Mouse (Mus musculus) right cerebral cortex, adult 18-20 months (tissue): ENCODE data around the gene Rgs3.

Experiments used
- DNase-seq: peaks from one replicate; pipeline ENCODE4 v3.0.0; 2022; ENCODE audit warnings: mixed read lengths

Gene Rgs3

DNA sequence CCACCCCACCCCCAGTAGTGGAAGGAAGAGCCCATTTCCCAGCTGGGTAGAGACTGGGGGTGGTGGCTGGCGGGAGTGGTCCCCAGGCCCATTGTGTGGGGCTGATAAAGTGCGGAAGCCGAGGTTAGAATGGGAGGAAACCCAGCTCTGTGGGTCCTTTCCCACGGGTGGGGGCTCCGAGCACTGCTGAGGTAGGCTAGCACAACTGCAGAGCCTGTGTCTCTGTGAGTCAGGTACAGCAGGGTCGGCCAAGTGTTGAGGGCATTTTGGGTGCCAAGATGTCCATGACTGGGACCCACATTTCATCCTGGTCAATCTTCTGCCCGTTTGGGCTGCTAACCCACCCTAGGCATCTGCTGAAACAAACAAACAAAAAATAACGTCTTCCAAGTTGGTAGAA lies 135.9 kb downstream of the Rgs3 start:
- DNase-seq: no peak

- peak; percentile 58 for DNase-seq
Observed at GRCm38 (mm10) chr4:62695946-62696345, 136.3 kb downstream of the Rgs3 start.

- DNase-seq: peak; percentile 46
Observed at GRCm38 (mm10) chr4:62696699-62697404, 137.2 kb downstream of the Rgs3 start.

DNA sequence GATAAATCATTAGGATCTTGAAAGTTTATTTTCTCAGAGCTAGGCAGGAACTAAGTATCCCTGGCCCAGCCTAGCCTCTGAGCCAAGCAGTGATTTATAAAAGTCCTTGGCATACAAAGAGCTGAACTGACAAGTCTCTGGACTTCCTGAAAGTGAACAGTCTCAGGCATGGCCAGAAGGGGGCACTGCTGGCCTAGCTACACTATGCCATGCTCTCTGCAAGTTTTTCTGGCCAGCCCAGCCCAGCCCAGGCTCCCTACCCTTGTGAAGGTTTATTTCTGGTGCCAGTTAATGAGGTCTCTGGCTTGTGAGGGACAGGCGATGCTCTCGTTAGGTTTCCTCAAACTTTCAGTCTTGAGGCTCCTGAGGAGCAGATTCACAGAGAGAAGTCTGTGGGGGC lies 137.8 kb downstream of the Rgs3 start:
- peak; percentile 86 for DNase-seq

GRCm38 (mm10) chr4:62698521-62698920 lies 138.9 kb downstream of the Rgs3 start:
- DNase-seq: no peak

- peak; percentile 93 for DNase-seq
Observed at GRCm38 (mm10) chr4:62699191-62699812, 139.7 kb downstream of the Rgs3 start.

GRCm38 (mm10) chr4:62700426-62700825 lies 140.8 kb downstream of the Rgs3 start:
- no peak for DNase-seq

DNA sequence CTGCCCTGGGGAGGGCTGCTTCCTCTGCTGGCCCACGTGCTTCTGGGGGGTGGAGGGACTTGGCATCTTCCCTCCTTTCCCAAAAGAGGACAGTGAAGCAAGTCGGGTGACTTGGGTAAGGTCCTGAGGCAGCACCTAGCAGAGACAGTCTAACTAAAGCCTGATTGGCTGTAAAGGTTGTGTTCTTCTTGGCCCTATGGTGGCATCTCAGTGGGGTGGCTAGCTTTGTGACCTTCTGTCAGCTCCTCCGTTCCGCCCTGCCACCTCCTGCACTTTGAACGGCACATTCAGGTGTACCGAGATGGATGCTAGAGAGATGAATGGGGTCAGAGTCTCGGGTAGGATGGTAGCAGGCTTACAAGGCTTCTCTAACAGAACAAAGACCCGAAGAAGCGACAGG lies 143.5 kb downstream of the Rgs3 start:
- DNase-seq: no peak

- DNase-seq: no peak
Observed at GRCm38 (mm10) chr4:62704204-62704603, 144.6 kb downstream of the Rgs3 start.

GRCm38 (mm10) chr4:62705013-62705412 lies 145.4 kb downstream of the Rgs3 start:
- no peak for DNase-seq

GRCm38 (mm10) chr4:62705749-62706148 lies 146.1 kb downstream of the Rgs3 start:
- DNase-seq: no peak

DNA sequence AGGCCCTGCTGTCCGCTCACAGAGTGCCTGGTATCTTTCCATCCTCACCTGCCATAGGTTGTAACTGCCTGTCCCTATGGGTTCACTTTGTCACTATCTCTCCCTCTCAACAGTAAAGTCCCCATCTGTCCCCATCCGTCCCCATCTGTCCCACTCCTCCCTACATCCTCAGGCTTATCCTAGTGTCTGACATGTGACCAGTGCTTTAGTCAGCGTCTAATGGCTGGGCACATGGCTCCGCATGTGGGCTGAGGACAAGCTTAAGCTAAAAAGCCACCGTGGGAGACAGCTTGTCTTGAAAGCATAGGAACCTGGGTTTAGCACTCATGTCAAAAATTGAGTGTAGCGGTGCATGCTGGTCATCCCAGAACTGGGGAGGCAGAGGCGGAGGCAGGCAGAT lies 148.4 kb downstream of the Rgs3 start:
- no peak for DNase-seq

DNA sequence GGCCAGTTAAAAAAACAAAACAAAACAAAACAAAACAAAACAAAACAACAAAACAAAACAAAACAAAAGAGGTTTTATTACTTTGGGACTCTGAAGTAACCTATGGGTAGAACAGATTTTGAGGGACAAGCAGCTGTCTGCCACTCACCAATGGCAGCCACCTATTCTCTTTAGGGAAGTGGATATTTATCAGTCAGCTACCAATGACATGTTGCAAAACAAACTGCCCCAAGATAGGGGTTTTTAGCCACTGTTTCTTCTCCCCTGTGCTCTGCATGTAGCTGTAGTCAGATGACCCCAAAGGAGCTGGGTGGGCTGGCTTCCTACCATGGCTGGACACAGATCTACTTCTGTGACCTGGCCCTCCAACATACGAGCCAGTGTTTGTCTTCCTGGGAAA lies 149.3 kb downstream of the Rgs3 start:
- no peak for DNase-seq

- DNase-seq: no peak
Observed at GRCm38 (mm10) chr4:62709448-62709847, 149.8 kb downstream of the Rgs3 start.

GRCm38 (mm10) chr4:62711159-62711558 lies 151.5 kb downstream of the Rgs3 start:
- DNase-seq: no peak

GRCm38 (mm10) chr4:62711582-62711981 lies 151.9 kb downstream of the Rgs3 start:
- no peak for DNase-seq

GRCm38 (mm10) chr4:62720861-62721260 lies 161.2 kb downstream of the Rgs3 start:
- DNase-seq: no peak

DNA sequence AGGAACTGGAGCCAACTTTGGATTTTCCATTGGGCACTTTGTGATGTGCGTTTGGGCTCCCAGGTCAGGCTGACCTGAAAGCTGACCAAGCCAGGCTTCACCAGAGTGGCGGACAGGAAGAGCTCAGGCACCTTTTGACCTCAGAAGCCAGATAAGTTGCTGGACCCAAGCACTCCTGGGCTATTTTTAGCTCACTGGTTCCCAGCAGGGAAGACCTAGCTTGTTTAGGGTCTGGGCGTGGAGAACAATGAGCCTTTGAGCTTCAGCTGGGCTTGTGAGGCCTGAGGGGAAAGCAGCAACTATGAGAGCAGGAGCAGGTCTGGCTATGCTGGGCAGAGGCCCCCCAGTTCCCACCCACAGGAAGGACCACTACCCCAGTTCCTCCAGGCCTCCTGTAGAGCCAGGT lies 162.4 kb downstream of the Rgs3 start:
- DNase-seq: no peak

GRCm38 (mm10) chr4:62723795-62724194 lies 164.1 kb downstream of the Rgs3 start:
- DNase-seq: no peak

DNA sequence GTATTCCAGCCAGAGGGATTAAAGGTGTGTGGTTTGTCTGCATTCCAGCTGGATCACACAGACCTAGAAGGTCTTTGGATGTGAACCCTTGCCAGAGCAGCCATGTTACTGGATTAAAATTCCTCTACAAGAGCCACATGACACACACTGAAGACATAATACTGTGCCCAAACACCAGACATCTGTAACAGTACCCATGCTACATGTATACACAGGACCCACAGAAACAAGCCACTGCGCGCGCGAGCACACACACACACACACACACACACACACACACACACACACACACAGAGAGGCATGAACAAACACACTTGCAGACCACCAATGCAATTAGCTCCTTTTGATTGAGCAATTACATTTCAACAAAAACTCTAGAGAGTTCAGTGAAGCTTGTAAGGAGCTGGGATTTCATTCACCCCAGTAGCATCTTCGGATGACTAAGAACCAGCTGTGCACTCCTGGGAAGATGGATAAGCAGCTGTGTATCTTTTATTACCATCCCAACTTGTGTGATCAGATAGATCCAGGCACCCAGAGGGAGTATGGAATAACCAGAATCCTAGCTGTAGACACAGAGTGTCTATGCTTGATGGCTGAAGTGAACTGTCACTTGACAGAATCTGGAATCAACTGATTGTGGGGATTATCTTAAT lies 166.8 kb downstream of the Rgs3 start:
- no peak for DNase-seq

DNA sequence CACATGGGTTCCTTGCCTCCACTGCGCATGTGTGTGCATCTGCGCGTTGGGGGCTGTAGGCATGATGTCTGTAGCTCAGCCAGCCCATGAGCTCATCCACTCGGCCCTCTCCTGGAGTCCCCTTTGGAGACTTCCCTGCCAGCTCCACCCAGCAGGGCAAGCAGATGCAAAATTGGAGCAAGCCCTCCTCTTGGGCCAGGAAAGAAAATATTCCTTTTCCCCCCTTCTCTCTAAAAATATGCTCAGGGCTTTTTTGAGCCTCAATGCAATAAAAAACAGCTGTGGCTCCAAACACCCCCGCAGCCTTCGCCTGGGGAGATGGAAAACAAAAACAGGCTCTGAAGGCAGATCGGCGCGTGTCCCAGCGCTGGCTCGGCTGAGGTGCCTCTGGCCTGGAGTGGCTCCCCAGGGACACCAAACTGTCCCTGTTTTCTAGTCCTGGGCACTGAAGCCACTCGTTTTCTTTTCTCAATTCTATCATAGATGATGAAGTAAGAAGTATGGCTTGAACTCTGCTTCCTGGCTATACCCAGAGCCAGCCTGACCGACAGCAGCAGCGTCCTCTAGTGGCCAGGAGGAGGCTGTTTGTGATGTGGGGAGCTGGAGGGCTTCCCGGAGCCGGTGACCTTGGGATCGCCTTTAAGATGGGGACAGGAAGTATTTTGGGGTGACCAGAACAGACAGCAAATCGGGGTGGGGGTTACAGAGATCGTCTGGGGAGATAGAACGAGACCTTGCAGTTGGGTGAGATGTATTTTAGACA lies 168.1 kb downstream of the Rgs3 start:
- peak; percentile 58 for DNase-seq

DNA sequence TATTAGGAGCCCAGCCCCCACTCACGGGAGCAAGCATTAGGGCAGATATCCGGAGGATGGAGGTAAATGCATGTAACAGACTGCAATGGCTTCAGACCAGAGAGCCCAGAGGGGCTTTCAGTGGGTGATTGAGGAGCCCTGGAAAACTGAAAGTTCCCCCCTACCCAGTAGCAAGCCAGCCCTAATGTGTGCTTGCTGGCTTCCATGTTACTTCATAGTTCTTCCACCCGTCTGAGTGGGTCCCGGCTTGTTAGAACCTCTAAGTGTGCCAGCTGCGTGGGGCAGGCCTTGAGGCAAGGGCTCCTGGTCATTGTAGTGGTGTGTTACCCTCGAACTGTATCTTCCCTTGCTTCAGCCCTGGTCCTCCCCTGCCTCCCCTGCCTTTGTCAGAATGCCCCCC lies 168.8 kb downstream of the Rgs3 start:
- no peak for DNase-seq

- DNase-seq: no peak
Observed at GRCm38 (mm10) chr4:62729191-62729590, 169.5 kb downstream of the Rgs3 start.

- DNase-seq: no peak
Observed at GRCm38 (mm10) chr4:62729941-62730340, 170.3 kb downstream of the Rgs3 start.
